Mouse (Mus musculus) naive thymus-derived CD4-positive, alpha-beta T cell, adult 2 months (primary cell): ENCODE measurements around the gene Il11ra1.
"Not testable (repeated sequence)": the region's sequence is repeated elsewhere in the genome, so short reads cannot be mapped to it uniquely, and the experiment has no call there.

Experiments used
- DNase-seq: peaks from one replicate; pipeline ENCODE4 v3.0.0-alpha.2; 2011; ENCODE audit warnings: low read depth

The Il11ra1 gene

DNA sequence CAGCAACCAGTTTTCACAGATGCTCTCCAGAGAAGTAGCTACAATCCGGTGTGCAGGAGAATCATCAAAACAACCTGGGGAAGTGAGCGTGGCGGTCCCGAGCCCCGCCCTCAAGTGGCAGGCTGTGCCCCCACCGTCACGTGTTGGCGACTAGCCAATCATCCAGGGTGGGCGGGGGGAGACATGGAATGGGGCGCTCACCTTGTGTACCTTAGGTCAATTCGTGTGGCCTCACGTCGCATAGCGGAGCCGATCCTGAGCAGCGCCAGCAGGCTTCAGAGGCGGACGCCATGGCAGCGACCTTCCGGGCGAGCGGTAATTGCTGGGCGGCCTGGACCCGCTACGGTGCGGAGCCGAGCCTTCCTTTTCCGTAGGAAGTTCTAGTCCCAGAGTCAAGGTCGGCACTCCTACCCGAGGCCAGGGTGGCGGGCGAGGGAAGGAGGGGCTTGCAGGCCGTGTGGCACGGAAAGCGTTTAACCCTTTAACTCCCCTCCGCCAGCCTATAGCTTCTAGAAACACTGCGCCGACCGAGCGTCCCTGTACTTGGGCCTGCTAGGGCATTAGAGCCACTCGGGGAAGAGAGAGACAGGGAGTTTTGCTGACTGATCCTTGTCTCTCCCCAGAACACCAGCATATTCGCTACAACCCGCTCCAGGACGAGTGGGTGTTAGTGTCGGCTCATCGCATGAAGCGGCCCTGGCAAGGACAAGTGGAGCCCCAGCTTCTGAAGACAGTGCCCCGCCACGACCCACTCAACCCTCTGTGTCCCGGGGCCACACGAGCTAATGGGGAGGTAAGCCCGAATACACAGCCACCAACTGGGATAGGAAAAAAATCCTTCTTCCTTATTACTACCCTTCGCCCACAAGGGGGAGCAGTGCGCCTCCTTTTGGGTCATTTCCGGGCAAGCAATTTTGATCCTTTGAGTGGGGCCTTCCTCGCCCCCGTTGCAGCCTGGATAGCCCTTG is 55.8 kb downstream of the Il11ra1 start, which contains the start of gene Sigmar1:
Gene Sigmar1, minus strand, starts transcription at position 820 of the 968 bp plus-strand sequence.
- peak; percentile 95 for DNase-seq

DNA sequence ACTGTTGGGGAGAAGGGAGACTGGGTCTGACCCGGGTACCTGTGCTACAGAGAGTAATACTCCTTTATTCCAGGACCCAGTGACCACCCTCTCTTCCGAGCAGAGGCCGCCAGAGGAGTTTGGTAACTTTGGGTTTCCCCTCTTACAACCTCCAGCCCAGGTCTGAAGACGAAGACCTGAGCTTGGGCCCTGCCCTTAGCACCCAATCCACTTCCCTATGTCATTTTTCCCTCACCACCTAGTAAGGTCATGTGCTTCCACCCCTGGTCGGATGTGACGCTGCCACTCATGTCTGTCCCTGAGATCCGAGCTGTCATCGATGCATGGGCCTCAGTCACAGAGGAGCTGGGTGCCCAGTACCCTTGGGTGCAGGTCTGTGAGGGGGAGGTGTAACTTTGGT is 56.7 kb downstream of the Il11ra1 start:
- DNase-seq = no peak

DNA sequence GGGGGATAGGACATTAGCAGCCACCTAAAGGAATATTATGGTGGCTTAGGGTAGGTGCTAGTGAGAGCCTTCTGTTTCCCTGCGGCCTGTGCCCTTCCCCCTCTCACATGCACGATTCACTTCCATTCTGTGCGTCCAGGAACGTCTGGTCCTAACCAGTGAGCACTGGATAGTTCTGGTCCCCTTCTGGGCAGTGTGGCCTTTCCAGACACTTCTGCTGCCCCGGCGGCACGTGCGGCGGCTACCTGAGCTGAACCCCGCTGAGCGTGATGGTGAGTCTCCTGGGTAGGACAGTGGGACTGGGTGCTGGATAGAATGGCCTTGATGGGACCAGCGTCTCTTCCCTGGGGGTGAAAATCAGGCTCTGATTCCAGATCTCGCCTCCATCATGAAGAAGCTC is 57.5 kb downstream of the Il11ra1 start:
- no peak for DNase-seq

DNA sequence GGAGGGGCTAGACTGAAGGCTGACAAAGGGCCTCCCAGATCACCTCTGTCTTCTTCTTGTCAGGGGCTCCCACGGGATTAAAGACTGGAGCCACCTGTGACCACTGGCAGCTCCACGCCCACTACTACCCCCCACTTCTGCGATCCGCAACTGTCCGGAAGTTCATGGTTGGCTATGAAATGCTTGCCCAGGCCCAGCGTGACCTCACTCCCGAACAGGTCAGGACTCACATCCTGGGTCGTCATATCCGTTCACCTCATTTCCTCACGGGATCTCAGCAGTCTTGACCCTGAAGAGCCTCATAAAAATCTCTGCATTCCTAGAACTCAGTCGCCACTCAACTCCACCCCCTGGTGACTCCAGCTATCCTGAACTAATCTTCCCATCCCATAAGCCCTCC is 58.2 kb downstream of the Il11ra1 start:
- DNase-seq = no peak

DNA sequence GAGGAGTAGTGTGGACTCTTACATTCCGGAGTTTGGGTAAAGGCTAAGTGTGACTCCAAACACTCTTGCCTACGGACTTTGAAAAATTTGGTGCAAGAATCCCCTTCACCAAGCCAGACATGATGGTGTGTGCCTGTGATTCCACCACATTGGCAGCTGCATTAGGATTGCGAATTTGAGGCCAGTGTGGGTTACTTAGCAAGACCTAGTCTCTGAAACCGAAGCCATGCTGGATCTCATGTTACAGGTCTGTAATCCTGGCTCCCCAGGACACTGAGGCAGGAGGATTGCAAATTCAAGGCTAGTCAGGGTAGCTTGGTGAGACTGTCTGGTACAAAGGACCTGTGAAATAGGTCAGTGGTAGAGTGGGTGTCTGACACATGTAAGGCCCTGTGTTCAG is 58.9 kb downstream of the Il11ra1 start:
- no peak for DNase-seq

DNA sequence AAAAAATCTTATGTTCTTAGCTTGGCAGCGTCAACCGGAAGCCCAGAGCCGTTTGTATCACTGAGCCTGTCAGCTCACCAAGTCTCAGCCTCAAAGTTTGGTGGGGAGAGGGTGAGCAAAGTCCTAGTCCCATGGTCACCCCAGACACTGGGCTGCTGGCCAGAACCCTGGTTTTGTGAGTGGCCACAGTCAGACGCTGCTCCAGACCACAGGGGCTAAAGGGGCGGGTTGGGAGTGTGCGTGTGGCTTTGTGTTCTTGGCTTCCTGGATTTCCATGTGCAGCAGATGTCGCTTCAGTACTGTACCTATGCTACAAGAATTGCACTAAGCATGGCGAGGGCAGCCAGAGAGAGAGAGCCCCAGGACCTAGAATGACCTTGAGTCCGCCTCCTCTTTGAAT is 59.4 kb downstream of the Il11ra1 start:
- DNase-seq = no peak

DNA sequence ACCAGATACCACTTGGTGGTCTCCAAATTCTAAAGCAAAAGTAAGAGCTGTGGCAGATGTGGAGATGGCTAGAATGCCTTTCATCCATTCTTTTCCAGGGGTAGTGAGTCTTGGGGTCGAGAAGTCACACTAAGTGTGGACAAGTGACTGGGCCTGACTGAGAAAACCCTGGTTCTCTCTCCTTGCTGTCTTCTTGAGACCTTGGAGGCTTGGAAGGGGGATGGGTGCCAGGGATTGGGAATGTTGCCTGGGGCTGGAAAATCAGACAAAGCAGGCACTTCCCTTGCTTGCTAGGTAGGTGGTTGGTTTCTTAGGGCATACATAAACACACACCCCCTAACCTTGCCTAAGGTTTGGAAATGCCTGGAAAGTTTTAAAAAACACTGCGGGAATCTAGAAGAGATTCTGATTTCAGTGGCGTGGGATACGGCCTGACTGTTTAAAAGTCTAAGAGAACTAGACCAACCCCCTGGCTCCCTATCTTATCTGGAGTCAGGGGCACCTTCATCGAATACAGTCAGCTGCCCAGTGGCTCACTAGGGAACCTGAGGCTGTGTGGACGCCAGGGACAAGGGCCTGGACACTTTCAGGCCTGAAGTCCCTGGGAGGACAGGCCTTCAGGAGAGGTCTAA is 60.0 kb downstream of the Il11ra1 start:
- no peak for DNase-seq

DNA sequence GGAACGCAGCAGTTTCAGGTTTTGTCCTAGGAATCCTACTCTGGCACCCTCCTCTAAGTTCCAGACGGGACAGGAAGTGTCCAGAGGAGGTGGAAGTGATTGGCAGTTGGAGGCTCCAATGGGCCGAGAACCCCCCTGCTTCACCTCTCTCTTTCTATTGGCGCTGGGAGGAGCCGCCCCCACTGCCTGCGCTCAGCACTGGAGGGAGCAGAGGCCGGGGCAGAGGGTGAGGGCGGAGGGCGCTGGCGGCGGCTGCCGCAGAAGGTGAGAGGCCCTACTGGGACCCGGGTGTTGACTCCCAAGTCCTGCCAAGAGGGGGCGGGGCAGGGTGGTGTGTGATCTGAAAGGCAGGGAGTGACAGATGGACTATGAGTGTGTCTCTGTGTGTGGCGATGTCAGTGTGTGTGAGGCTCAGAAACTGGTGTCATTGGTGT is 60.5 kb downstream of the Il11ra1 start:
- DNase-seq = no peak

DNA sequence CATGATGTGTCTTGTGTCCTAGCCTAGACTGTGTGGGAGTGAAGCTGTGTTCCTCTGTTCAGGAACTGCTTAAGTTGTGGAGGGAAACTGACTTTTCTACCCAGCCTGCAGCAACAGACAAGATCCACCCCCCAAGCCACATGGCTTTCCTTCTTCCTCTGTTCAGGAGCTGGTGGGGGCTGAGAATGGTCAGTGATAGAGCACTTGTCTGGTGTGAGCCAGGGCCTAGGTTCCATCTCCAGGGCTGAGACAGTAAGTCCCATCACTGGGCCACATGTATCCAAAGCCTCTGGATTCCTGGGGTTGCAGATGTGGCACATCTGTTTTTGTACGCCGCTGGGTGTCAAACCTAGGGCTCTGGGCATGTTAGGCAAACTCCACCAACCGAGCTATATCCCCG is 61.1 kb downstream of the Il11ra1 start:
- DNase-seq = no peak

DNA sequence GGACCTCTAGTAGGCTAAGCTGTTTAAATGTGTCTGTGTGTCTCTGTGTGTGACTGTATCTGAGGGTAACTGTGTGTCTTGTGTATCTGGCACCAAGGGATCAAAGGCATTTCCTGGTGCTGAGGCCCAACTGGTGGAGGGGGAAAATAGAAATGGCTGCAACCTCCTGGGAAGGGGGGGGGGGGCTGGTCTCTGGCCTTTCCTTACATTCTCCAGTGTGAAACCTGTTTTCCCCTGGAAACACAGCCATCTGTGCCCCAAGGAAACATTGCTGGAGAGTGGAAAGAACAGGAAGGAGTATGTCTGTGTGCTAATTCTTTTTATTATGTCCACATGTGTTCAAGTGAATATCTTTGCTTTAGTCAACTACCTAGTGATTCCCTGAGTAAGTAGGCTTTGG is 61.9 kb downstream of the Il11ra1 start:
- DNase-seq = no peak

DNA sequence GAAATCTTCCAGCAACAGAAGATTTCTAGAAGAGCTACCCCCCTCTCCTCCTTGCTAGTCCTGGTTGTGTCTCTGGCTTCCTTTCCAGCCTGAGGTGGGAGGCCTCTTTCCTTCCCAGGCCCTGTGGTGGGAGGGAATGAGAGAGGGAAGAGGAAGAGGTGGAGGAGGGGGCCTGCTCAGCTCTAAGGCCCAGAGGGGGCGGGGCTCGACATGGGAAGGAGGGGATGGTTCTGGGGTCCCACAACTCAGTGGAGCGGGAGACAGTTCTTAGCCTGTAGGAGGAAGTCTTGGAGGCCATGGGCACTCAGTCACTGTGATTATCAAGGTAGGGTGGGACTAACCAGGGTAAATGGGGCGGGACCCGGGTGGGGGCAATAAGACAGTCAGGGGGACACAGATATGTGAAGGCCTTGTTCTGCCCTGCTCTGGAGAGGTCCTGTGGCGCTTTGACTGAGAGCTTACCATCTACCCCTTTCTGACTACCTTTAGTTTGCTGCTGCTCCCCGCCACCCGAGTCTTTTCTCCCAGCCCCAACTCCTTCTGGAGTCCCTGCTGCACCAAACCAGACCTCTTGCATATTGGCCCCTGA is 62.4 kb downstream of the Il11ra1 start:
- no peak for DNase-seq

DNA sequence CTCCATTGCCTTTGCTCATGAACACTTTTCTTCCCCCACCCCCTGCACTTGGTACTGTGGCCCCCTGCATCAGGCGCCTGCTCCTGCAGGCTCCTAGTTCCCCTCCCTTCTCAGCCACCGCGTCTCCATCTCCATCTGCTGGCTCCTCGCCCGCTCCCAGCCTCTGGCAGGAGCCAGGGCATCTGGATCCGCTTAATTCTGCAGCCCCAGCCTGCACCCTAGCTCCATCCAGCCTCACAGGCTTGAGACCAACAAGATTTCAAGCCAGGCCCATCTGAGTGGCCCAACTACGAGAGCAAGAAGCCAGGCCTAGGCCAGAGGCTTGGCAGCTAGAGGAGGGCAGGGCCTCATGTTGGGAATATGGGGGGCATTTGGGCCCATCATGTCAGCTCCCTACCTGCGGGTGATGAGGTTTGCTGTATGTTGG is 62.9 kb downstream of the Il11ra1 start:
- DNase-seq = not testable (repeated sequence)

DNA sequence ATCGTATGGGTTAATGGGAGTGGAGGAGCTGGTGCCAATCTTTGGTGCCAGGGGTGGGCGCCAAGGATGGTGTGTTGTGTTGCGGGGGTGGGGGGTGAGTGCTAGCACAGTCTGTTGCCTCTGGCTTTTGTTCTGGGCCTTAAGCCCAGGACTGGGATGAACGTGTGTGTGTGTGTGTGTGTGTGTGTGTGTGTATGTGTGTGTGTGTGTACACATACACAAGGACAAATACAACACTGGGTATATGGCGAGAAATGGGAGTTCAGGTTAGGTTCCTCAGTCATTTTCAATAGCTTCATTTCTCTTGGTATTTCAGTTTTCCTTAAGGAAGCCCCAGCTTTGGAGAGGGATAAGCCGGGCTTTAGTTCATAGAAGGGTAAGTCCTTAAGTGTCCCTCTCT is 63.4 kb downstream of the Il11ra1 start:
- not testable (repeated sequence) for DNase-seq

DNA sequence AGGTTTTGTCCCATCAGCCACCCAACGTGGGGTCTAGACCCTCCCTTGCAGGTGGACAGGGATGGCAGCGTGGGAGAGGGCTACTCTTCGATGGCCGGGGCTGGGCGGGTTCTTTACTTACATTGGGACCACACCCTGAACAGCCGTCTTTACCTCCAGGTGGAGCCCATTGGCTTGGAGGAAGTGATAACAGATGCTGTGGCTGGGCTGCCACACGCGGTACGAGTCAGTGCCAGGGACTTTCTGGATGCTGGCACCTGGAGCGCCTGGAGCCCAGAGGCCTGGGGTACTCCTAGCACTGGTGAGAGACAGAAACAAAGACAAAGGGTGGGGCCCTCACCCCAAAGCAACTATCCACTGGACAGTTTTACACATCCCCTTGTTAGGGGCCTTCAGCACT is 67.5 kb downstream of the Il11ra1 start:
- DNase-seq = not testable (repeated sequence)

DNA sequence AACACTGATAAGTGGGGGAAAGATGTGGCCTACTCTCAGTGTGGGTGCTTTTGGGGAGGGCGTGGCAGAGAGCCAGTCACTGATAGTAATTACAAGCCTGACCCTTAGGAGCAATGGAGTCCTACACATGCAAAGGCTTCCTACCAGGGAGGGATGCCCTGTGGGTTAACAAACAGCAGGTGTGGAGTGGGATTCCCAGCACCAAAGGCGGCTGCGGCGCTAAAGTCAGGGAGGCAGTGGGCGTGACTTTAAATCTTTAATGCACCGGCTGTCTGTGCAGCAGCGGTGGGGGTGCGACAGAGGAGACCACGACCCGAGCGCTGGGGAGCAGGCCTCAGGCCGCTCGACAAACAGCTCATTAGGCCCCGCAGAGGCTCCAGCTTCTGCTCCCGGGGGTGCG is 73.2 kb downstream of the Il11ra1 start:
- peak; percentile 33 for DNase-seq

DNA sequence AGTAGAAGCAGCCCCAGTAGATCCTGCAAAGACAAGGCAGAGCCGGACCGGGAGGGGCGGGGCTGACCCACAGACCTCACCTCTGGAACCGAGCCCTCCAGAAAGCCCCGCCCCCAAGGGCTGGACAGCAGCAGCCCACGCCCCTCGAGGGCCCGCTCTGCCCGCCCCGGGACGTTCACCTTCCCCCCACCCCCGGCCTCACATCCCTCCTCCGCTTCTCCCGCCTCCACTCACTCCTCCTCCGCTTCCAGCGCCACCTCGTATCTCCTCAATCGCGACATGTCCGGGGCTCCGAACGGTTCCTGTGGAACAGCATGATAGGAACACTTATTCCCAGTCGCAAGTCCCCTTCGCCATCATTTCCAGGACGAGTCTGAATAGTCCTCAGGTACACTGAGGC is 73.7 kb downstream of the Il11ra1 start:
- DNase-seq = peak; percentile 68

DNA sequence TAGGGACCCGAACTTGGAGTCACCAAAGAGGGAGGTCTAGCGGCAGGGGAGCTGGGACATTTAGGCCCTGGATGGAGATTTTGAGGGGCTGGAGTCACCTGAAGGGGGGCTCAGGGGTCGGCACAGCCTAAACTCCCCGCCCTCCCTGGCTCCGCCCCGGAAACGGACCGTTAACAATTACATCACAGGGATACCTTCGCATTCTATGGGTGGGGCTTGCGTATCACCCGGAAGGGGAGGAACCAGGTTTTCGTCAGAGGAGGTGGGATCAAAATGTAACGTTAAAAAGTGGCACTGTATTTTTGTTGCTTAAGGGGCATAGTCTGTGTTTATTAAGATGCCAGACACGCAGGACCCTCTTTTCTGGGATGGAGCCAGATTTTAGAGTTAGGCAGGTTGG is 74.2 kb downstream of the Il11ra1 start, which contains the start of gene Ccl27a:
Gene Ccl27a, minus strand, starts transcription at position 246 of the 400 bp plus-strand sequence.
- DNase-seq = peak; percentile 90

DNA sequence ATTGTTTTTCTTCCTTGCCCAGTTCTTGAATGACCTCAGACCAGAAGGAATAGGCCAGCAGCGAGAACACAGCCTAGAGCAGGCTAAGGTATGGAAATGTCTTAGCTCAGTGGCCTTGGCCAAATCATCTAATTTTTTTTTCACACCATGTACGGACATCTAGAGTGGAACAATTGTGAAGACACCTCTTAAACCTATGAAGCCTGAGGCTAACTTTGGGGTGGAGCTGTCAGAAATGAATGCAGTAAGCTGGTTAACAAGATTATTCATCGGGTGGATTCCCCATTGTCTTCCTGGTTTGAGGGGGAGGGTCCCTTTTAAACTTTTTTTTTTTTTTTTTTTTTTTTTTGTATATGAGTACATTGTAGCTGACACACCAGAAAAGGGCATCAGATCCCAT is 74.7 kb downstream of the Il11ra1 start:
- DNase-seq = not testable (repeated sequence)

DNA sequence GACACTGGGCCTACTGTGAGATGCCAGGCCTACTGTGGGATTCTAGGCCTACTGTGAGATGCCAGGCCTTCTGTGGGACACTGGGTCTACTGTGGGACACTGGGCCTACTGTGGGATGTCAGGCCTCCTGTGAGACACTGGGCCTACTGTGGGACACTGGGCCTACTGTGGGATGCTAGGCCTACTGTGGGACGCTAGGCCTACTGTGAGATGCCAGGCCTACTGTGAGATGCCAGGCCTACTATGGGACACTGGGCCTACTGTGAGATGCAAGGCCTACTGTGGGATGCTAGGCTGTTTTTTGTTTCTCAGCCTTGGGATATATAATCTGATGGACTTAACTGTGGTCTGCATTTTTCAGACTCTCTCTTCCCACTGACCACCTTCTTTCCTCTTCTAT is 76.1 kb downstream of the Il11ra1 start:
- not testable (repeated sequence) for DNase-seq

DNA sequence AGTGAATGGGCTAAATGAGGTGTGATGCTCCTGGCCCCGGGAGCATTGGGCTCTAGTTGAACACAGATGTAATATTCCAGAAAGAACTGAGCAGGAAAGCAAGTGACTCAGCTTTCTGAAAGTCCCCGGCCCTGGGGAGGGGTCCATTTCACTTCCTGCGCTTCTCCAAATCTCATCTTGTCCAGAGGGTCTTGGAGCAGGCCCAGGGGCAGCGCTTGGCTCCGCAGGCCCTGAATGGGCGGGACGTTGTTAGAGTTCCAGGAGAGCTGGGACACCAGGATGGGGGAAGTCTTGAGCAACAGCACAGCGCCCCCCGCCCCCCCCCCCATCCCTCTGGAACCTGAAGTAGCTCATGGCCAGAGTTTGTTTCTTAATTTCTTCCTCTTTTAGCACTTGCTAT is 81.5 kb downstream of the Il11ra1 start:
- not testable (repeated sequence) for DNase-seq

DNA sequence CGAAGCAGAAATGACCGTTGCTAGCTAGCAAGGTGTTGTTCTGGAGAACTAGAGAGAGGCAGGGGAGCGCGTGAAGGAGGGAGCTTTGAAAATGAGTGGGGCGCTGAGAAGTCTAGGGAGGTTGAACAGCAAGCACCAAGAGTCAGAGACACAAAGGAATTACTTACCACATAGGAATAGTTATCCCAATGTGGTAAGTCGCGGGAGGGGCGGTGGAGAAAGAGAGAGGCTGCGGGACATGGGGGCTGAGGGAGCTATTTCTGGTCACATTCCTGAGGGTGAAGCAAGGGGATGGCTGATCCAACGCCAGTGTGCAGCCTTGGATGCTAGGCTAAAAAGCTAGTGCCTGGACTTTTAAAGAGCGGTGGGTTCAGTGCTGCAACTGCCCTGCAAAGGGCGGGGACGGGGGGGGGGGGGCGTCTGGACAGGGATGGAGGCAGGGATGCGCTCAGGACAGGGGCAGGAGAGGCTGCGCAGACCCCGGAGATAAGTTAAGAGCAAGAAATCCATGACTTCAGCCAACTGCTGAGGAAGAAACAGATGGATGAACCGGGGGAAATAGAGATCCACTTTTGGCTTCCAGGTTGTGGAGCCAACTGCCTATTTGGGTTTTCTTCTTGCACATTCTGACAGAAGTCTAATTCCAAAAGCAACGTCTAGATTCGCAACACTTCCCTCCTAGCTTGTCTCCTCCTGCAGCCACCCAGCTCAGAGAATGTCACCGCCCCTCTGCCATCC is 82.1 kb downstream of the Il11ra1 start:
- DNase-seq = not testable (repeated sequence)

DNA sequence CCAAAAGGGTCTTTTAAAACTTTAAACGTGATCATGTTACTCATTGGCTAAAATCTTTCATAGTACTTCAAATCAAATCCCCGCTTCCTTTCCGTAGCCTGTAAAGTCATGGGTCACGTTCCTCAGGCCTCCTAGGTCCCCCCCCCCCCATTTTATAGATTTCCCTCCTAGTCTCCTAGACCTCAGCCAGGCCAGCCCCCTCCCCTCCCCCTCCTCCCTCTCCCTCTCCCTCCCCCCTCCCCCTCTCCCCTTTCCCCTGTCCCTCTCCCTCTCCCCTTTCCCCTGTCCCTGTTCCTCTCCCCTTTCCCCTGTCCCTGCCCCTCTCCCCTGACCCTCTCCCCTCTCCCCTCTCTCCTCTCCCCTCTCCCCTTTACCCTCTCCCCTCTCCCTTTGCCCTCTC is 82.9 kb downstream of the Il11ra1 start:
- not testable (repeated sequence) for DNase-seq
